Comparison of ENCODE assay signal across 14 mouse cellular contexts in genomic region chr8:121786542-121786941, GRCm38 (mm10). TPM values are rescaled to one million over a fixed set of nuclear protein-coding genes. Genes with fewer than 3 reads are reported as not detected.
DNase-seq lines count a peak whose midpoint lies in the region; ATAC-seq and TF ChIP-seq lines count a peak whose summit lies in the region.
"Had no signal": no experiment of that assay in that cellular context is flagged by ENCODE, and none has a peak within 500 bp of the region (broad histone marks: within the 10 kb centered on the region; RNA-seq: fewer than 3 reads in every experiment).

No protein-coding gene starts in this region.

- no peaks in the 10 kb centered on the region for H3K27me3 ChIP-seq in forebrain, postnatal 0 days (ENCODE audit: insufficient read depth, low read length)
- no peaks in the 10 kb centered on the region for H3K27me3 ChIP-seq in forebrain, embryonic 13.5 days
- no peaks in the 10 kb centered on the region for H3K27me3 ChIP-seq in embryonic facial prominence, embryonic 14.5 days (replicated peaks; ENCODE audit: control insufficient read depth, insufficient read depth, low read length)
- H3K27me3 ChIP-seq in heart, embryonic 15.5 days: no peaks in the 10 kb centered on the region
- peaks cover 5% of the 10 kb centered on the region; the same call in 1 of the 2 replicates for H3K27me3 ChIP-seq in limb, embryonic 15.5 days
- no peaks in the 10 kb centered on the region for H3K27me3 ChIP-seq in kidney, embryonic 14.5 days (ENCODE audit: control insufficient read depth, insufficient read depth, low read length)
- H3K27me3 ChIP-seq: kidney, embryonic 15.5 days; liver, embryonic 13.5 days had no signal

- no peak overlapping the region for H3K27ac ChIP-seq in forebrain, postnatal 0 days (ENCODE audit: low read depth, low read length)
- no peak overlapping the region for H3K27ac ChIP-seq in forebrain, embryonic 13.5 days
- H3K27ac ChIP-seq in embryonic facial prominence, embryonic 14.5 days (replicated peaks; ENCODE audit: low read depth, low read length): peak overlapping the region; percentile 28; the same call in 1 of the 2 replicates
- H3K27ac ChIP-seq in heart, embryonic 15.5 days: peak overlapping the region; percentile 89
- H3K27ac ChIP-seq in limb, embryonic 15.5 days: no peak overlapping the region
- H3K27ac ChIP-seq in kidney, embryonic 14.5 days (ENCODE audit: low read depth, low read length): no peak overlapping the region
- H3K27ac ChIP-seq: kidney, embryonic 15.5 days; liver, embryonic 13.5 days had no signal

- no peaks in the 10 kb centered on the region for H3K4me1 ChIP-seq in forebrain, postnatal 0 days (ENCODE audit: insufficient read depth)
- H3K4me1 ChIP-seq in forebrain, embryonic 13.5 days: no peaks in the 10 kb centered on the region
- H3K4me1 ChIP-seq in embryonic facial prominence, embryonic 14.5 days (ENCODE audit: control insufficient read depth, insufficient read depth, low read length): no peaks in the 10 kb centered on the region
- H3K4me1 ChIP-seq in heart, embryonic 15.5 days (replicated peaks): peaks cover 25% of the 10 kb centered on the region
- peaks cover 5% of the 10 kb centered on the region; the same call in 1 of the 2 replicates for H3K4me1 ChIP-seq in limb, embryonic 15.5 days
- no peaks in the 10 kb centered on the region for H3K4me1 ChIP-seq in kidney, embryonic 14.5 days (ENCODE audit: control insufficient read depth, insufficient read depth, low read length)
- H3K4me1 ChIP-seq: liver, embryonic 13.5 days had no signal

- WGBS in forebrain, postnatal 0 days: 53% methylated on average over 10 of the region's 10 CpGs
- 66% methylated on average over 10 of the region's 10 CpGs for WGBS in forebrain, embryonic 13.5 days
- 34% methylated on average over 10 of the region's 10 CpGs for WGBS in embryonic facial prominence, embryonic 14.5 days
- whole genome bisulfite sequencing in heart, embryonic 15.5 days: 21% methylated on average over 10 of the region's 10 CpGs
- WGBS in limb, embryonic 15.5 days: 47% methylated on average over 10 of the region's 10 CpGs
- WGBS in kidney, embryonic 14.5 days: 39% methylated on average over 10 of the region's 10 CpGs

- H3K9me3 ChIP-seq in forebrain, postnatal 0 days (ENCODE audit: low read length): no peaks in the 10 kb centered on the region
- no peaks in the 10 kb centered on the region for H3K9me3 ChIP-seq in forebrain, embryonic 13.5 days (replicated peaks)
- no peaks in the 10 kb centered on the region for H3K9me3 ChIP-seq in embryonic facial prominence, embryonic 14.5 days (ENCODE audit: control insufficient read depth, low read length)
- no peaks in the 10 kb centered on the region for H3K9me3 ChIP-seq in heart, embryonic 15.5 days (replicated peaks)
- H3K9me3 ChIP-seq in limb, embryonic 15.5 days: no peaks in the 10 kb centered on the region
- no peaks in the 10 kb centered on the region for H3K9me3 ChIP-seq in kidney, embryonic 14.5 days (ENCODE audit: control insufficient read depth, low read length)
- H3K9me3 ChIP-seq: G1E; kidney, embryonic 15.5 days; liver, embryonic 13.5 days had no signal

- TF ChIP-seq CTCF in forebrain, postnatal 0 days (IDR thresholded peaks at IDR 0.05; ENCODE audit: low read depth): no peak

- no peak overlapping the region for H3K9ac ChIP-seq in forebrain, postnatal 0 days
- H3K9ac ChIP-seq in forebrain, embryonic 13.5 days: no peak overlapping the region
- no peak overlapping the region for H3K9ac ChIP-seq in embryonic facial prominence, embryonic 14.5 days (ENCODE audit: low read depth, low read length)
- H3K9ac ChIP-seq in heart, embryonic 15.5 days: no peak overlapping the region
- H3K9ac ChIP-seq in limb, embryonic 15.5 days: no peak overlapping the region
- H3K9ac ChIP-seq in kidney, embryonic 14.5 days (ENCODE audit: low read depth, low read length): no peak overlapping the region
- H3K9ac ChIP-seq: kidney, embryonic 15.5 days; liver, embryonic 13.5 days had no signal

- DNase-seq in forebrain, postnatal 0 days: no peak
- peak; percentile 64 for DNase-seq in embryonic facial prominence, embryonic 14.5 days (ENCODE audit: low spot score)
- DNase-seq in spleen, postnatal 4 days (ENCODE audit: low spot score in 2 of 2): no peak
- DNase-seq in kidney, adult 9 months: no peak
- DNase-seq: liver, embryonic 13.5 days; thymus, adult 18-20 months had no signal

- H3K36me3 ChIP-seq in forebrain, postnatal 0 days (ENCODE audit: insufficient read depth): peaks cover 36% of the 10 kb centered on the region
- H3K36me3 ChIP-seq in forebrain, embryonic 13.5 days (ENCODE audit: poor library complexity, severe bottlenecking): peaks cover 13% of the 10 kb centered on the region; the same call in 1 of the 2 replicates
- H3K36me3 ChIP-seq in embryonic facial prominence, embryonic 14.5 days (ENCODE audit: control insufficient read depth, insufficient read depth, low read length): no peaks in the 10 kb centered on the region
- no peaks in the 10 kb centered on the region for H3K36me3 ChIP-seq in heart, embryonic 15.5 days
- no peaks in the 10 kb centered on the region for H3K36me3 ChIP-seq in limb, embryonic 15.5 days
- no peaks in the 10 kb centered on the region for H3K36me3 ChIP-seq in kidney, embryonic 14.5 days (ENCODE audit: control insufficient read depth, insufficient read depth, low read length)
- H3K36me3 ChIP-seq: G1E; kidney, embryonic 15.5 days; liver, embryonic 13.5 days had no signal

- H3K4me2 ChIP-seq in forebrain, postnatal 0 days (ENCODE audit: low read depth): no peak overlapping the region
- no peak overlapping the region for H3K4me2 ChIP-seq in forebrain, embryonic 13.5 days
- no peak overlapping the region for H3K4me2 ChIP-seq in embryonic facial prominence, embryonic 14.5 days (ENCODE audit: low read depth, low read length)
- H3K4me2 ChIP-seq in heart, embryonic 15.5 days: peak overlapping the region; percentile 28
- no peak overlapping the region for H3K4me2 ChIP-seq in limb, embryonic 15.5 days
- no peak overlapping the region for H3K4me2 ChIP-seq in kidney, embryonic 14.5 days (replicated peaks; ENCODE audit: low read depth, low read length)
- H3K4me2 ChIP-seq: kidney, embryonic 15.5 days; liver, embryonic 13.5 days had no signal

- peak; percentile 50; the same call in 1 of the 2 replicates for ATAC-seq in forebrain, postnatal 0 days
- no peak for ATAC-seq in forebrain, embryonic 13.5 days
- ATAC-seq in embryonic facial prominence, embryonic 14.5 days (ENCODE audit: low read depth): peak; percentile 81
- ATAC-seq in heart, embryonic 15.5 days (replicated peaks; ENCODE audit: insufficient number of reproducible peaks, insufficient read depth, low FRiP score, low read depth): peak; percentile 90
- peak; percentile 59; the same call in 1 of the 2 replicates for ATAC-seq in limb, embryonic 15.5 days (ENCODE audit: insufficient number of reproducible peaks, low FRiP score, low TSS enrichment, low read depth)
- ATAC-seq in kidney, embryonic 14.5 days (ENCODE audit: low FRiP score, low TSS enrichment): no peak
- ATAC-seq: forebrain, embryonic 14.5 days had no signal

- no peak overlapping the region for H3K4me3 ChIP-seq in forebrain, postnatal 0 days (ENCODE audit: low read depth, low read length)
- no peak overlapping the region for H3K4me3 ChIP-seq in forebrain, embryonic 13.5 days
- H3K4me3 ChIP-seq in embryonic facial prominence, embryonic 14.5 days (ENCODE audit: low read depth, low read length): no peak overlapping the region
- no peak overlapping the region for H3K4me3 ChIP-seq in heart, embryonic 15.5 days
- no peak overlapping the region for H3K4me3 ChIP-seq in limb, embryonic 15.5 days
- no peak overlapping the region for H3K4me3 ChIP-seq in kidney, embryonic 14.5 days (ENCODE audit: low read length)
- H3K4me3 ChIP-seq: kidney, embryonic 15.5 days; liver, embryonic 13.5 days had no signal

RNA-seq across cellular contexts. Expression of gene Klhdc4, which starts 42.8 kb away (rescaled TPM):
- total RNA-seq in forebrain, postnatal 0 days (2014; rRNA removed): 46.1 and 51.4 TPM in 2 replicates
- 40.1 and 40.3 TPM in 2 replicates for polyA plus RNA-seq in forebrain, postnatal 0 days (2015; fragmentation: Nextera tagmentation; extraction: Ambion mirVana)
- polyA plus RNA-seq in forebrain, embryonic 13.5 days (2015; fragmentation: Nextera tagmentation; extraction: Ambion mirVana): 44.3 and 50.6 TPM in 2 replicates
- polyA plus RNA-seq in embryonic facial prominence, embryonic 14.5 days (2014; fragmentation: Nextera tagmentation; extraction: Ambion mirVana): 25.6 and 31.7 TPM in 2 replicates
- polyA plus RNA-seq in heart, embryonic 15.5 days (2015; fragmentation: Nextera tagmentation; extraction: Ambion mirVana): 18.7 and 27.6 TPM in 2 replicates
- 31.5 and 34.2 TPM in 2 replicates for polyA plus RNA-seq in limb, embryonic 15.5 days (2015; fragmentation: Nextera tagmentation; extraction: Ambion mirVana)
- 35.7 and 44.4 TPM in 2 replicates for polyA plus RNA-seq in kidney, embryonic 14.5 days (2014; fragmentation: Nextera tagmentation; extraction: Ambion mirVana)

RNA-seq across cellular contexts. Expression of gene Jph3, which starts 57.1 kb away (rescaled TPM):
- total RNA-seq in forebrain, postnatal 0 days (2014; rRNA removed): 64.2 and 65.8 TPM in 2 replicates
- 123 and 127 TPM in 2 replicates for polyA plus RNA-seq in forebrain, postnatal 0 days (2015; fragmentation: Nextera tagmentation; extraction: Ambion mirVana)
- 34.9 and 36.7 TPM in 2 replicates for polyA plus RNA-seq in forebrain, embryonic 13.5 days (2015; fragmentation: Nextera tagmentation; extraction: Ambion mirVana)
- 4.0 and 4.9 TPM in 2 replicates for polyA plus RNA-seq in embryonic facial prominence, embryonic 14.5 days (2014; fragmentation: Nextera tagmentation; extraction: Ambion mirVana)
- polyA plus RNA-seq in heart, embryonic 15.5 days (2015; fragmentation: Nextera tagmentation; extraction: Ambion mirVana): 0.21 and 1.2 TPM in 2 replicates
- 0.36 and 0.49 TPM in 2 replicates for polyA plus RNA-seq in limb, embryonic 15.5 days (2015; fragmentation: Nextera tagmentation; extraction: Ambion mirVana)
- polyA plus RNA-seq in kidney, embryonic 14.5 days (2014; fragmentation: Nextera tagmentation; extraction: Ambion mirVana): 0.30 and 0.46 TPM in 2 replicates
- total RNA-seq: common myeloid progenitor, adult 5-6 weeks had no signal
- polyA plus RNA-seq: G1E had no signal

Comparison
In these comparisons a context has a peak if more than half of its experiments do, and no peak if none do; other contexts are left out.
1. ATAC-seq: peak in forebrain, postnatal 0 days (single experiment), embryonic facial prominence, embryonic 14.5 days (single experiment), heart, embryonic 15.5 days (single experiment) and limb, embryonic 15.5 days (single experiment); none in forebrain, embryonic 13.5 days (single experiment) and kidney, embryonic 14.5 days (single experiment).
2. H3K27ac ChIP-seq: peak in embryonic facial prominence, embryonic 14.5 days (single experiment) and heart, embryonic 15.5 days (single experiment); none in forebrain, postnatal 0 days (single experiment), forebrain, embryonic 13.5 days (single experiment), limb, embryonic 15.5 days (single experiment) and kidney, embryonic 14.5 days (single experiment).